In genomic region chr1:87275151-87275550, GRCm38 (mm10) we compare ENCODE assay signal across 22 mouse cellular contexts. TPM values are rescaled to one million over a fixed set of nuclear protein-coding genes. Genes with fewer than 3 reads are reported as not detected.
"Had no signal": no experiment of that assay in that cellular context is flagged by ENCODE, and none has a peak within 500 bp of the region (broad histone marks: within the 10 kb centered on the region; RNA-seq: fewer than 3 reads in every experiment).

No protein-coding gene starts in this region.

- H3K9ac ChIP-seq: intestine, embryonic 15.5 days; limb, embryonic 13.5 days; liver, embryonic 12.5 days; liver, embryonic 15.5 days; lung, embryonic 15.5 days; midbrain, embryonic 13.5 days had no signal

- H3K9me3 ChIP-seq: intestine, embryonic 15.5 days; limb, embryonic 10.5 days; limb, embryonic 13.5 days; liver, embryonic 12.5 days; liver, embryonic 15.5 days; lung, embryonic 15.5 days; midbrain, embryonic 10.5 days; midbrain, embryonic 13.5 days had no signal

- H3K4me2 ChIP-seq: intestine, embryonic 15.5 days; limb, embryonic 13.5 days; liver, embryonic 12.5 days; liver, embryonic 15.5 days; lung, embryonic 15.5 days; midbrain, embryonic 13.5 days had no signal

- H3K27ac ChIP-seq: intestine, embryonic 15.5 days; limb, embryonic 10.5 days; limb, embryonic 13.5 days; liver, embryonic 12.5 days; liver, embryonic 15.5 days; lung, embryonic 15.5 days; midbrain, embryonic 10.5 days; midbrain, embryonic 13.5 days; stomach, postnatal 0 days had no signal

- H3K4me3 ChIP-seq: intestine, embryonic 15.5 days; layer of hippocampus, adult 2 months; limb, embryonic 10.5 days; limb, embryonic 13.5 days; liver, embryonic 12.5 days; liver, embryonic 15.5 days; lung, embryonic 15.5 days; megakaryocyte, embryonic 14.5 days; midbrain, embryonic 10.5 days; midbrain, embryonic 13.5 days had no signal

- H3K4me1 ChIP-seq: liver, embryonic 12.5 days; liver, embryonic 15.5 days had no signal

- H3K36me3 ChIP-seq: intestine, embryonic 15.5 days; limb, embryonic 10.5 days; limb, embryonic 13.5 days; liver, embryonic 12.5 days; liver, embryonic 15.5 days; lung, embryonic 15.5 days; midbrain, embryonic 10.5 days; midbrain, embryonic 13.5 days had no signal

- H3K27me3 ChIP-seq: intestine, embryonic 15.5 days; limb, embryonic 13.5 days; liver, embryonic 15.5 days; lung, embryonic 15.5 days had no signal

- DNase-seq: layer of hippocampus, adult 9-11 months; liver; lung, adult 18-20 months; lung, postnatal 10 days; lung, postnatal 36 days; right cerebral cortex, adult 18-20 months; right cerebral cortex, postnatal 14 days; right cerebral cortex, postnatal 4 days; thymus, adult 2 months; thymus, postnatal 14 days; thymus, postnatal 4 days had no signal

- ATAC-seq: intestine, embryonic 15.5 days; liver, embryonic 12.5 days; midbrain, embryonic 13.5 days had no signal

RNA-seq across cellular contexts. Expression of gene Efhd1, which starts 11.0 kb away (rescaled TPM):
- polyA plus RNA-seq: liver, embryonic 12.5 days had no signal
